Mouse (Mus musculus): ENCODE data around the gene Mcm3. TPM values are rescaled to one million over a fixed set of nuclear protein-coding genes. Genes with fewer than 3 reads are reported as not detected.

The Mcm3 gene
- total and polyA plus RNA-seq, 2 experiments from 2014 or later: 26.2 to 36.5 TPM

DNA sequence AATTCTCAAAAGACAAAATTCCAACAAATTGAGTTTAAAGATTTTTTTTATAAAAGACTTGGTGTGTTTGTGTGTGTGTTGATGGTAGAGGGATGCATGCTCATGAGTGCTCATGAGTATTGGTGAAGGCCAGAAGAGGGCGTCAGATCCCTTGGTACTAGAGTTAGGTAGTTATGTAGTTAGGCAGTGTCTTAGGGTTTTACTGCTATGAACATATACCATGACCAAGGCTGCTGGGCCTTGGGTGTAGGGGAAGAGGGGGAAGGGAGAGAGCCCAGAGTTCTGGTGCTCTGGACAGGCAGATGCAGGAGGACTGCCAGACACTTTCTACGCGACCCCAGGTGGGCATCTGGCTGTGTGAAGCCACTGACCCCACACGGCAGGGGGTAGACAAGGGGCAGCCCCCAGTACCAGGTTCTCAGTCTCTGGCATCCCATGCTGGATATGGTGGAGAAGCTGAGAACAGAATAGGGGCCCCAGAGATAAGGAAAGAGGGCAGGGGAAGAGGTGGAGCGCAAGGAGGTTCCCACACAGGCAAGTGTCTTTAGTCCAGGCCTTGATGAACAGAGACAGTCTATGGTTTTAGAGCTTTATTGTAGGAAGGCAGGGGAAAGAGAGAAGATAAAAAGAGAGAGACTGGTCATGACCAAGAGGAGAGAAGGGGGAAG, 12.5 kb upstream of the Mcm3 start:
- H3K27me3 ChIP-seq (ENCODE audit: control insufficient read depth, insufficient read depth, low read length): no peaks in the 10 kb centered on the region
- H3K4me3 ChIP-seq (ENCODE audit: low read depth, low read length): no peak overlapping the region
- no peaks in the 10 kb centered on the region for H3K36me3 ChIP-seq (replicated peaks; ENCODE audit: control insufficient read depth, insufficient read depth, low read length)
- DNase-seq (ENCODE audit: low spot score) (no peak), ATAC-seq (ENCODE audit: insufficient read depth, low read depth) (no peak)
- no peaks in the 10 kb centered on the region for H3K4me1 ChIP-seq (ENCODE audit: control insufficient read depth, insufficient read depth)
- H3K27ac ChIP-seq (ENCODE audit: low read depth): no peak overlapping the region
- WGBS: 66% methylated on average over 5 of the region's 5 CpGs
- TF ChIP-seq EP300 (IDR thresholded peaks at IDR 0.05; ENCODE audit: low read depth): no peak
- H3K9me3 ChIP-seq (replicated peaks; ENCODE audit: control insufficient read depth, low read length): no peaks in the 10 kb centered on the region
- H3K4me2 ChIP-seq (ENCODE audit: low read depth, low read length): no peak overlapping the region
- no peak overlapping the region for H3K9ac ChIP-seq (replicated peaks; ENCODE audit: low read depth, low read length)

DNA sequence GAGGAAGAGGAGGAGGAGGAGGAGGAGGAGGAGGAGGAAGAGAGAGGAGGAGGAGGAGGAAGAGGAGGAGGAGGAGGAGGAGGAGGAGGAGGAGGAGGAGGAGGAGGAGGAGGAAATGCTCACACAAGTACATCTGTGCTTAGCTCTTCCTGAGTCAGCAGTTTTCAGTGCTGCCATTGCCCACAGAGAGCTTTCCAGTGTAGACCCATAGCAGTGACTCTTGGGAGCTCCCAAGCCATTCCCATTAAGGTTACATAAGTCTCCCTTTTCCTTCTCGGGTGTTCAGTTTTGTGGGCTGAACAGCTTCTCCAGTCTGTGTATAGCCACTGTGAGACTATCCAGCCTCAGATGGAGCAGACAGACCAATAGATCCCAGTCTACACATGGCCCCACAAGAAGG, 10.4 kb upstream of the Mcm3 start:
- H3K9me3 ChIP-seq (replicated peaks; ENCODE audit: control insufficient read depth, low read length): no peaks in the 10 kb centered on the region
- H3K4me2 ChIP-seq (ENCODE audit: low read depth, low read length): no peak overlapping the region
- no peak overlapping the region for H3K27ac ChIP-seq (ENCODE audit: low read depth)
- no peak overlapping the region for H3K9ac ChIP-seq (replicated peaks; ENCODE audit: low read depth, low read length)
- TF ChIP-seq EP300 (IDR thresholded peaks at IDR 0.05; ENCODE audit: low read depth): no peak
- no peak for TF ChIP-seq CTCF (IDR thresholded peaks at IDR 0.05; ENCODE audit: low read depth)
- H3K4me3 ChIP-seq (ENCODE audit: low read depth, low read length): no peak overlapping the region
- no peak for DNase-seq (ENCODE audit: low spot score)
- no peaks in the 10 kb centered on the region for H3K36me3 ChIP-seq (replicated peaks; ENCODE audit: control insufficient read depth, insufficient read depth, low read length)
- H3K4me1 ChIP-seq (ENCODE audit: control insufficient read depth, insufficient read depth): no peaks in the 10 kb centered on the region
- WGBS: 60% methylated on average over 1 of the region's 1 CpGs
- H3K27me3 ChIP-seq (ENCODE audit: control insufficient read depth, insufficient read depth, low read length): no peaks in the 10 kb centered on the region
- no peak for ATAC-seq (ENCODE audit: insufficient read depth, low read depth)

DNA sequence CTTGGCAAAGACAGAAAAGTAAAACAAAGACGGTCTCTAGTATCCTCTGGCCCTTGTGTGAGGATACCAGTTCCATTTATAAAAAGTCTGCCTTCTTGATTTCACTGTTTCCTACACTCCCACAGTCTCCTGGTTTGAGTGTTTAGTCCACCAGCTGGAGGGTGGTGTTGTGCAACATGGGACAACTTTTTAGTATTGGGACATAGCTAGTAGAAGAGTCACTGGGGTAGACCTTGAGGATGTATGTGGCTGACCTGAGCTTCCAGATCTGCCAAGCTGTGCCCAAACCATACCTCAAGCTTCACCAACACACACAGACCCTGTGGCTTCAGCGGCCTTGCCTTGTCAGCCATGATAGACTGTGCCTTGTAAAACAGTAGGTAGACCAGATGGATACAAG, 7.9 kb upstream of the Mcm3 start:
- no peak for DNase-seq (ENCODE audit: low spot score)
- ATAC-seq (ENCODE audit: insufficient read depth, low read depth): no peak
- Histone ChIP-seq H3K9ac (replicated peaks; ENCODE audit: low read depth, low read length) (no peak overlapping the region), H3K27ac (ENCODE audit: low read depth) (no peak overlapping the region), H3K4me3 (ENCODE audit: low read depth, low read length) (no peak overlapping the region), H3K36me3 (replicated peaks; ENCODE audit: control insufficient read depth, insufficient read depth, low read length) (no peaks in the 10 kb centered on the region), H3K4me2 (ENCODE audit: low read depth, low read length) (no peak overlapping the region), H3K27me3 (ENCODE audit: control insufficient read depth, insufficient read depth, low read length) (no peaks in the 10 kb centered on the region), H3K4me1 (ENCODE audit: control insufficient read depth, insufficient read depth) (no peaks in the 10 kb centered on the region), H3K9me3 (replicated peaks; ENCODE audit: control insufficient read depth, low read length) (no peaks in the 10 kb centered on the region)
- TF ChIP-seq EP300 (IDR thresholded peaks at IDR 0.05; ENCODE audit: low read depth): no peak
- TF ChIP-seq CTCF (IDR thresholded peaks at IDR 0.05; ENCODE audit: low read depth): no peak
- WGBS: 78% methylated on average over 2 of the region's 2 CpGs

DNA sequence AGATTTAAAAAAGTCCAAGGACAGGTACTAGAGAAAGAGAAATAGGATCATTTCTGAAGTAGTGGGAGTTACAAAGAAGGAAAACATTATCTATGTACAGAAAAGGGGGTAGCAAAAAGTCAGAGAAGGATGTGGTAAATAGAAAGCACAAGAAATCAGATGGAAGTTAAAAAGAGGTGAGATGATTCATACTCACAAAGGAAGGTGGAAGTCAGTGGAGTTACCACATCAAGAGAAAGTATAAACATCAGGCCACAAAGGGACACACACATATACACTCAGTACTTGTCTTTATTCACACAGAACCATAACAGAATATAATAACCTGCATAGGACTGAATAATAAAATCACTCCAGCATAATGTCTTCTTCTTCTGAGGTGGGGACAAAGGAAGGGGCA, 4.9 kb upstream of the Mcm3 start:
- Histone ChIP-seq H3K4me2 (ENCODE audit: low read depth, low read length) (no peak overlapping the region), H3K9me3 (replicated peaks; ENCODE audit: control insufficient read depth, low read length) (no peaks in the 10 kb centered on the region), H3K27me3 (ENCODE audit: control insufficient read depth, insufficient read depth, low read length) (no peaks in the 10 kb centered on the region), H3K9ac (replicated peaks; ENCODE audit: low read depth, low read length) (no peak overlapping the region), H3K4me3 (ENCODE audit: low read depth, low read length) (no peak overlapping the region), H3K36me3 (replicated peaks; ENCODE audit: control insufficient read depth, insufficient read depth, low read length) (no peaks in the 10 kb centered on the region), H3K4me1 (ENCODE audit: control insufficient read depth, insufficient read depth) (peaks cover 4% of the 10 kb centered on the region; the same call in 1 of the 2 replicates), H3K27ac (ENCODE audit: low read depth) (no peak overlapping the region)
- TF ChIP-seq CTCF (IDR thresholded peaks at IDR 0.05; ENCODE audit: low read depth) (no peak), EP300 (IDR thresholded peaks at IDR 0.05; ENCODE audit: low read depth) (no peak)
- ATAC-seq (ENCODE audit: insufficient read depth, low read depth) (no peak), DNase-seq (ENCODE audit: low spot score) (no peak)

GRCm38 (mm10) chr1:20823906-20824305, 3.8 kb upstream of the Mcm3 start:
- Histone ChIP-seq H3K9me3 (replicated peaks; ENCODE audit: control insufficient read depth, low read length) (no peaks in the 10 kb centered on the region), H3K27me3 (ENCODE audit: control insufficient read depth, insufficient read depth, low read length) (no peaks in the 10 kb centered on the region), H3K36me3 (replicated peaks; ENCODE audit: control insufficient read depth, insufficient read depth, low read length) (no peaks in the 10 kb centered on the region), H3K4me3 (ENCODE audit: low read depth, low read length) (no peak overlapping the region), H3K4me2 (ENCODE audit: low read depth, low read length) (no peak overlapping the region), H3K27ac (ENCODE audit: low read depth) (no peak overlapping the region), H3K9ac (replicated peaks; ENCODE audit: low read depth, low read length) (no peak overlapping the region), H3K4me1 (ENCODE audit: control insufficient read depth, insufficient read depth) (peaks cover 4% of the 10 kb centered on the region; the same call in 1 of the 2 replicates)
- DNase-seq (ENCODE audit: low spot score) (no peak), ATAC-seq (ENCODE audit: insufficient read depth, low read depth) (no peak)
- WGBS: 71% methylated on average over 2 of the region's 2 CpGs
- TF ChIP-seq EP300 (IDR thresholded peaks at IDR 0.05; ENCODE audit: low read depth) (no peak), CTCF (IDR thresholded peaks at IDR 0.05; ENCODE audit: low read depth) (no peak)

- Histone ChIP-seq H3K27me3 (ENCODE audit: control insufficient read depth, insufficient read depth, low read length) (no peaks in the 10 kb centered on the region), H3K9ac (replicated peaks; ENCODE audit: low read depth, low read length) (no peak overlapping the region), H3K36me3 (replicated peaks; ENCODE audit: control insufficient read depth, insufficient read depth, low read length) (no peaks in the 10 kb centered on the region), H3K4me2 (ENCODE audit: low read depth, low read length) (no peak overlapping the region), H3K4me3 (ENCODE audit: low read depth, low read length) (no peak overlapping the region), H3K27ac (ENCODE audit: low read depth) (no peak overlapping the region), H3K9me3 (replicated peaks; ENCODE audit: control insufficient read depth, low read length) (no peaks in the 10 kb centered on the region), H3K4me1 (ENCODE audit: control insufficient read depth, insufficient read depth) (peaks cover 4% of the 10 kb centered on the region; the same call in 1 of the 2 replicates)
- no peak for TF ChIP-seq EP300 (IDR thresholded peaks at IDR 0.05; ENCODE audit: low read depth)
- no peak for TF ChIP-seq CTCF (IDR thresholded peaks at IDR 0.05; ENCODE audit: low read depth)
- ATAC-seq (ENCODE audit: insufficient read depth, low read depth) (no peak), DNase-seq (ENCODE audit: low spot score) (no peak)
- 72% methylated on average over 4 of the region's 4 CpGs for WGBS
Measured at GRCm38 (mm10) chr1:20823471-20823870, 3.4 kb upstream of the Mcm3 start.
